Mouse (Mus musculus): ENCODE measurements at regions not wholly inside any gene's neighbourhood (a gene's known extent, or its start where the extent isn't known, plus 50 kb on each side); places are given as distances from the start of the nearest gene placed in this dataset.

GRCm38 (mm10) chr17:79509281-79509680, 102.4 kb upstream of the Rmdn2 start:
- no peaks in the 10 kb centered on the region for H3K4me1 ChIP-seq (ENCODE audit: control insufficient read depth, insufficient read depth, insufficient read length, low read length)
- no peaks in the 10 kb centered on the region for H3K36me3 ChIP-seq (ENCODE audit: control insufficient read depth, insufficient read depth, low read length)
- H3K27ac ChIP-seq (ENCODE audit: insufficient read depth, low read depth, low read length), result peak overlapping the region; percentile 46; the same call in 1 of the 2 replicates
- H3K4me3 ChIP-seq (ENCODE audit: low read depth, low read length), result no peak overlapping the region
- 72% methylated on average over 8 of the region's 8 CpGs for WGBS
- no peaks in the 10 kb centered on the region for H3K27me3 ChIP-seq (ENCODE audit: control insufficient read depth, insufficient read depth, low read length)
- TF ChIP-seq CTCF (IDR thresholded peaks at IDR 0.05; ENCODE audit: extremely low read depth, insufficient read length, insufficient replicate concordance, low read depth, low read length) (no peak), POLR2A (IDR thresholded peaks at IDR 0.05; ENCODE audit: low read depth, low read length) (no peak)

- WGBS, result 62% methylated on average over 11 of the region's 11 CpGs
- no peak overlapping the region for H3K4me3 ChIP-seq (ENCODE audit: low read depth, low read length)
- H3K27ac ChIP-seq (ENCODE audit: insufficient read depth, low read depth, low read length), result peak overlapping the region; percentile 46; the same call in 1 of the 2 replicates
- no peaks in the 10 kb centered on the region for H3K27me3 ChIP-seq (ENCODE audit: control insufficient read depth, insufficient read depth, low read length)
- TF ChIP-seq POLR2A (IDR thresholded peaks at IDR 0.05; ENCODE audit: low read depth, low read length) (no peak), CTCF (IDR thresholded peaks at IDR 0.05; ENCODE audit: extremely low read depth, insufficient read length, insufficient replicate concordance, low read depth, low read length) (no peak)
- no peaks in the 10 kb centered on the region for H3K4me1 ChIP-seq (ENCODE audit: control insufficient read depth, insufficient read depth, insufficient read length, low read length)
- no peaks in the 10 kb centered on the region for H3K36me3 ChIP-seq (ENCODE audit: control insufficient read depth, insufficient read depth, low read length)
These were observed 101.5 kb upstream of the Rmdn2 start for GRCm38 (mm10) chr17:79509957-79510710.

GRCm38 (mm10) chr17:79511218-79511617, 100.4 kb upstream of the Rmdn2 start:
- Histone ChIP-seq H3K27me3 (ENCODE audit: control insufficient read depth, insufficient read depth, low read length) (no peaks in the 10 kb centered on the region), H3K27ac (ENCODE audit: insufficient read depth, low read depth, low read length) (no peak overlapping the region), H3K4me3 (ENCODE audit: low read depth, low read length) (no peak overlapping the region), H3K36me3 (ENCODE audit: control insufficient read depth, insufficient read depth, low read length) (no peaks in the 10 kb centered on the region), H3K4me1 (ENCODE audit: control insufficient read depth, insufficient read depth, insufficient read length, low read length) (no peaks in the 10 kb centered on the region)
- 86% methylated on average over 9 of the region's 9 CpGs for WGBS
- no peak for TF ChIP-seq CTCF (IDR thresholded peaks at IDR 0.05; ENCODE audit: extremely low read depth, insufficient read length, insufficient replicate concordance, low read depth, low read length)
- TF ChIP-seq POLR2A (IDR thresholded peaks at IDR 0.05; ENCODE audit: low read depth, low read length), result no peak

DNA sequence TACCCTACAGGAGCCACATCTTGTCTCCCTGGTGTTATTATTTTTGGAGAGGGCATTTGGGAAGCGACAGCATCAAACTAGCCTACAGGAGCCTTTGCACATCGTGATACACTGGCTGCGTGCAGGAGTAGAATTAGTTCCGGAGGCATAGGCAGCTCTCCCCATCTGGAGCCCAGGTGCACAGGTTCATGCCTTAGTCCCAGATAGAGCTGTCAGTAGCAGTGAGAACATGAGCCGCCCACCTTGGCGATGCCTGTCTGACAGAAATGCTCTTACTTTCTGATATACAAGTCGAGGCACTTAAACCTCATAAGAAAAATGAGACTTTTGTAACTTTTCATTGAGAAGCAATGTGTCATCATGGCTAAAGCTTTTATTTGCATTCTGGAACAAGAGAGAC, 97.6 kb upstream of the Rmdn2 start:
- no peak overlapping the region for H3K27ac ChIP-seq (ENCODE audit: insufficient read depth, low read depth, low read length)
- H3K27me3 ChIP-seq (ENCODE audit: control insufficient read depth, insufficient read depth, low read length), result no peaks in the 10 kb centered on the region
- no peaks in the 10 kb centered on the region for H3K36me3 ChIP-seq (ENCODE audit: control insufficient read depth, insufficient read depth, low read length)
- WGBS, result 88% methylated on average over 7 of the region's 7 CpGs
- H3K4me1 ChIP-seq (ENCODE audit: control insufficient read depth, insufficient read depth, insufficient read length, low read length), result no peaks in the 10 kb centered on the region
- TF ChIP-seq CTCF (IDR thresholded peaks at IDR 0.05; ENCODE audit: extremely low read depth, insufficient read length, insufficient replicate concordance, low read depth, low read length) (no peak), POLR2A (IDR thresholded peaks at IDR 0.05; ENCODE audit: low read depth, low read length) (no peak)
- H3K4me3 ChIP-seq (ENCODE audit: low read depth, low read length), result no peak overlapping the region

- H3K36me3 ChIP-seq (ENCODE audit: control insufficient read depth, insufficient read depth, low read length), result no peaks in the 10 kb centered on the region
- no peak overlapping the region for H3K27ac ChIP-seq (ENCODE audit: insufficient read depth, low read depth, low read length)
- TF ChIP-seq POLR2A (IDR thresholded peaks at IDR 0.05; ENCODE audit: low read depth, low read length), result no peak
- TF ChIP-seq CTCF (IDR thresholded peaks at IDR 0.05; ENCODE audit: extremely low read depth, insufficient read length, insufficient replicate concordance, low read depth, low read length), result no peak
- H3K27me3 ChIP-seq (ENCODE audit: control insufficient read depth, insufficient read depth, low read length), result no peaks in the 10 kb centered on the region
- no peak overlapping the region for H3K4me3 ChIP-seq (ENCODE audit: low read depth, low read length)
- H3K4me1 ChIP-seq (ENCODE audit: control insufficient read depth, insufficient read depth, insufficient read length, low read length), result no peaks in the 10 kb centered on the region
- WGBS, result 62% methylated on average over 3 of the region's 3 CpGs
These were observed 93.5 kb upstream of the Rmdn2 start for GRCm38 (mm10) chr17:79518185-79518584.

DNA sequence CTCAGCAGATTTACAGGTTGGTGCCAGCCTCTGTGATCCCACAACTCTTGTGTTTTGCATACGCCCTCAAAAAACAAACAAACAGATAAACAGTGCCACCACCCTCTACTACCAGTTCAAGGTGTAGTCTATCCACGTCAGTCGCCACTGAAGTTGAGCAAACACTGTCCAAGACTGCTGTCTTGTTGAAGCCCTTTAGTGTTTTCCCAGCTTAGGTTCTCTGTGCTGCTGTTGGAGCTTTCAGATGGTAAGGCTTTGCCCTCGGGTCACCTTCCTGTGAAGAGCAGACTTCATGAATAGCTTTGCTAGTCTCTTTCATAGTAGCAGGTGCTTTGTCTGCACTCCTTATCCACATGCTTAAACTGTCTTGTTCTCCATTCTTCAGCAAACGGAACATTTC, 93.0 kb upstream of the Rmdn2 start:
- H3K36me3 ChIP-seq (ENCODE audit: control insufficient read depth, insufficient read depth, low read length), result no peaks in the 10 kb centered on the region
- H3K4me3 ChIP-seq (ENCODE audit: low read depth, low read length), result no peak overlapping the region
- WGBS, result 64% methylated on average over 5 of the region's 5 CpGs
- no peak overlapping the region for H3K27ac ChIP-seq (ENCODE audit: insufficient read depth, low read depth, low read length)
- H3K27me3 ChIP-seq (ENCODE audit: control insufficient read depth, insufficient read depth, low read length), result no peaks in the 10 kb centered on the region
- TF ChIP-seq POLR2A (IDR thresholded peaks at IDR 0.05; ENCODE audit: low read depth, low read length) (no peak), CTCF (IDR thresholded peaks at IDR 0.05; ENCODE audit: extremely low read depth, insufficient read length, insufficient replicate concordance, low read depth, low read length) (no peak)
- no peaks in the 10 kb centered on the region for H3K4me1 ChIP-seq (ENCODE audit: control insufficient read depth, insufficient read depth, insufficient read length, low read length)

- Histone ChIP-seq H3K27ac (ENCODE audit: insufficient read depth, low read depth, low read length) (no peak overlapping the region), H3K4me3 (ENCODE audit: low read depth, low read length) (no peak overlapping the region), H3K4me1 (ENCODE audit: control insufficient read depth, insufficient read depth, insufficient read length, low read length) (no peaks in the 10 kb centered on the region), H3K27me3 (ENCODE audit: control insufficient read depth, insufficient read depth, low read length) (no peaks in the 10 kb centered on the region; the same call in 1 of the 2 replicates), H3K36me3 (ENCODE audit: control insufficient read depth, insufficient read depth, low read length) (no peaks in the 10 kb centered on the region)
- TF ChIP-seq CTCF (IDR thresholded peaks at IDR 0.05; ENCODE audit: extremely low read depth, insufficient read length, insufficient replicate concordance, low read depth, low read length) (no peak), POLR2A (IDR thresholded peaks at IDR 0.05; ENCODE audit: low read depth, low read length) (no peak)
- 72% methylated on average over 4 of the region's 4 CpGs for WGBS
These were observed 92.3 kb upstream of the Rmdn2 start for GRCm38 (mm10) chr17:79519356-79519755.

All from small intestine, adult 2 months (tissue).